Mouse (Mus musculus): ENCODE data around the gene Fgfrl1. TPM values are rescaled to one million over a fixed set of nuclear protein-coding genes. Genes with fewer than 3 reads are reported as not detected.
"Not testable (repeated sequence)": the region's sequence is repeated elsewhere in the genome, so short reads cannot be mapped to it uniquely, and the experiment has no call there.

Fgfrl1 gene
- polyA plus RNA-seq, 1 experiment: 35.3 TPM

DNA sequence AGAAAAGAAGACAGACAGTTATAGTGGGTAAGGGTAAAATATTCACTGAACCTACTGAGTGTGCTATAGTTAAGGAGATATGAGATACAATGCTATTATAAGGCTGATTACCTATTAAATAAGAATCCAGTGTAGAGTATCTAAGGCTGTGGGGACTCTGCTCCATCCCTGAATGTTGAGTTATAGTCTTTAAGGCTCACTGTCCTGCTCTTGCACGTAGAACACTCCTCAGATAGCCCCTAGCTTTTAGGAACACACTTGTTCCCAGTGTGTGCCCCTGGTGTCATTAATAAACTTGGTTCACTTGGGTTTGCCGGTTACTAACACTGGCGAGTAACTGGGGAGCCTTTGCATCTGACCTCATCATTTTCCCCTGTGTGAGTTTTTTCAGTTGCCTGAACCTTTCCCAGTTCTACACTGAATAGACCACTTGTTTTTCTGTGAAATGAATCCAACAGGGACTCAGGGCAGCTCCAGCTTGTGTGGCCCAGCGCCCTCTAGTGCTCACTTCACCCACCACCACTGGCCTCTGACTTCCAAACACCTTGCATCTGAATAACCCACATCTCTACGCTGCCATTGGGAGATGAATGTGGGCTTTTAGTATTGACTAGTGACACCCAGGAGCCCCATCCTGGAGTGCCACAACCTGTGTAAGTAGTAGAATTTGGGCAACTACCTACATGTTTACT lies 34.5 kb downstream of the Fgfrl1 start:
- no peaks in the 10 kb centered on the region for H3K4me1 ChIP-seq (ENCODE audit: control insufficient read depth, insufficient read depth, low read length)
- TF ChIP-seq POLR2A (IDR thresholded peaks at IDR 0.05; ENCODE audit: extremely low read depth, insufficient read depth, low read length): no peak
- TF ChIP-seq CTCF (IDR thresholded peaks at IDR 0.05; ENCODE audit: extremely low read depth, insufficient read depth, low read length): peak; percentile 66

DNA sequence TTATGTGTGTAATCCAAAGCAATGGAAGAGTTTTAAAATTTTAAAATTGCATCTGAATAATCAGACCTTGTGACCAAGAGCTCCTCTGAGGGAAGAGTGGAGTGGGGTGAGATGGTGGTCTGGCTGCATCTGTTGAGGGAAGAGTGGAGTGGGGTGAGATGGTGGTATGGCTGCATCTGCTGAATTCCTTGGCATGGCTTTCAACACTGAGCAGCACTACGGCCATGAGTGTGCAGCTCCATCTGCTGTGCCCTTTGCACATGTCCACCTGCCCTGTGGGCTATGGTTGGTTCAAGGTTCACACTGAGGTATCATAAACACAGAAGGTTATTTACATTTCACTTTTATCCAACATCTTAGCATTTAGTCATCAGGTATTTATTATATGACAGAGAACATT lies 35.2 kb downstream of the Fgfrl1 start:
- TF ChIP-seq CTCF (IDR thresholded peaks at IDR 0.05; ENCODE audit: extremely low read depth, insufficient read depth, low read length) (no peak), POLR2A (IDR thresholded peaks at IDR 0.05; ENCODE audit: extremely low read depth, insufficient read depth, low read length) (no peak)
- Histone ChIP-seq H3K4me1 (ENCODE audit: control insufficient read depth, insufficient read depth, low read length) (no peaks in the 10 kb centered on the region), H3K4me3 (ENCODE audit: insufficient read depth, low read length) (no peak overlapping the region), H3K27ac (ENCODE audit: insufficient read depth, low read length) (no peak overlapping the region)

More for the DNA sequence above, 34.5 kb downstream of the Fgfrl1 start:
- H3K27ac ChIP-seq (ENCODE audit: insufficient read depth, low read length): no peak overlapping the region
- no peak overlapping the region for H3K4me3 ChIP-seq (ENCODE audit: insufficient read depth, low read length)

DNA sequence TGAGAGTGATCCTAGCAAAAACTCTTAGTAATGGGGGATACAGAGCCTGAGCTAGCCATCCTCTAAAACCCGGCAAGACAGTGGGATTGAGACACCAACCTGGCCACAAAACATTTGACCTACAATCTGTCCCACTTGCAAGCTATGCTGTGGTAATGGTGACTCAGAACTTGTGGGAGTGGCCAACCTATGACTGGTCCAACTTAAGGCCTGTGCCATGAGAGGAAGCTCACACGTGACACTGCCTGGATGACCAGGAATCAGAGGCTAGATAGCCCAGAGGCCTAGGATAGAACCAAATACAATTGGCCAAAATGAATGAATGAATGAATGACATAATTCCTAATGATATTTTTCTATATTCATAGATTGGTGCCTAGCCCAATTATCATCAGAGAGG lies 49.7 kb downstream of the Fgfrl1 start:
- TF ChIP-seq POLR2A (IDR thresholded peaks at IDR 0.05; ENCODE audit: extremely low read depth, insufficient read depth, low read length) (no peak), CTCF (IDR thresholded peaks at IDR 0.05; ENCODE audit: extremely low read depth, insufficient read depth, low read length) (no peak)
- Histone ChIP-seq H3K27ac (ENCODE audit: insufficient read depth, low read length) (no peak overlapping the region), H3K4me1 (ENCODE audit: control insufficient read depth, insufficient read depth, low read length) (no peaks in the 10 kb centered on the region), H3K4me3 (ENCODE audit: insufficient read depth, low read length) (no peak overlapping the region)

DNA sequence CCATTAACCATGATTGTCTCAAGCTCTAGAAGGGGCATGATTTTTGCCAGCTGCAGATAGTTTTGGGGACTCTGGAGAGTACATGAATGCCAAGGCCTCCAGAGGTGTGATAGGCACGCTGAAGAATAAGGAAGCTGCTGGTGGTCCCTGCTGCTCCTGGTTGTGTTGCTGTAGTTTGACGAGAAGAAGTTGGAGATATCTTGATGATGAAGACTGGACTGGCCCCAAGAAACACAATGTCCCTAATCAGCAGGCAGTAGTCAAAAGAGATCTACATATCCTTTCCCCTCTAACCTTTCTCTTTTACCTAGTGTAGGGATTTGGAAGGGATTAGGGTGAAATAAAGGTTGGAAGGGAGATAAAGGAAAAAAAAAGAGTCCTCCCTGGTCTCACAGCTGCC lies 50.4 kb downstream of the Fgfrl1 start:
- TF ChIP-seq CTCF (IDR thresholded peaks at IDR 0.05; ENCODE audit: extremely low read depth, insufficient read depth, low read length) (no peak), POLR2A (IDR thresholded peaks at IDR 0.05; ENCODE audit: extremely low read depth, insufficient read depth, low read length) (no peak)
- H3K4me1 ChIP-seq (ENCODE audit: control insufficient read depth, insufficient read depth, low read length): no peaks in the 10 kb centered on the region
- no peak overlapping the region for H3K27ac ChIP-seq (ENCODE audit: insufficient read depth, low read length)
- no peak overlapping the region for H3K4me3 ChIP-seq (ENCODE audit: insufficient read depth, low read length)

DNA sequence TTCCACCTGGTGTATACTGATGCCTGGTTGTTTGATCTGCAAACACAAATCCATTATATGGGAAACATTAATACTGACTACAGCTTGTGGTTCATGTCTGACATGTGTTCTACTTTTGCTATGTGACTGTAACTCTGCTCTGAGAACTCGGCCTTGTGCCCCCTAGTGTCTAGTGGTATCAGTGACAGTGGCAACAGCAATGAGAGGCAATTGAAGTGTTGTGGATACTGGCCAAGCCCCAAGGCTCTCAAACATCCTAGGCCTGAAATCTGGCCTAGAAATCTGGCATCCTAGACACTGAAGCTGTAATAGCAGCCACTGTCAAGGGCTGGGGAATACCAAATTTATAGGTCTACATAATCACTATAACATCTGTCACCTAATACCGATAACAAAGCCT lies 51.7 kb downstream of the Fgfrl1 start:
- Histone ChIP-seq H3K27ac (ENCODE audit: insufficient read depth, low read length) (no peak overlapping the region), H3K4me3 (ENCODE audit: insufficient read depth, low read length) (no peak overlapping the region), H3K4me1 (ENCODE audit: control insufficient read depth, insufficient read depth, low read length) (no peaks in the 10 kb centered on the region)
- TF ChIP-seq CTCF (IDR thresholded peaks at IDR 0.05; ENCODE audit: extremely low read depth, insufficient read depth, low read length) (no peak), POLR2A (IDR thresholded peaks at IDR 0.05; ENCODE audit: extremely low read depth, insufficient read depth, low read length) (no peak)

DNA sequence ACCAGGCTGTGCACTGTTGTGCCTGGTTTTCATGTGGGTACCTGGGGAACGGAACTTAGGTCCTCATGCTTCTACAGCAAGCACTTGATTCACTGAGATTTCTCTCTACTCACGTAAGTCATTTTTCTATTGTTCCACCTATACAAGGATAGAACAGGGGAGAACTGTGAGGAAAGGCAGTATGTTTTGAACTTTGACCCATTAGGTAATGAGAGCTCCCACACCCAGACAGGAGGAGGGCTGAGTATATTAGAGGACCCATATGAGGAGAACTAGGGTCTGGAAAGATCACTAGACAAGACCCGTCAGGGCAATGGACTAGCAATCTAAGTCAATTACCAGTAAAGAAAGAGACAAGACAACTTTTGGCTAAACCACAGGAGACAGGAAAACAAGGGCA lies 52.4 kb downstream of the Fgfrl1 start:
- H3K4me1 ChIP-seq (ENCODE audit: control insufficient read depth, insufficient read depth, low read length): no peaks in the 10 kb centered on the region
- H3K4me3 ChIP-seq (ENCODE audit: insufficient read depth, low read length): no peak overlapping the region
- no peak overlapping the region for H3K27ac ChIP-seq (ENCODE audit: insufficient read depth, low read length)
- TF ChIP-seq POLR2A (IDR thresholded peaks at IDR 0.05; ENCODE audit: extremely low read depth, insufficient read depth, low read length) (no peak), CTCF (IDR thresholded peaks at IDR 0.05; ENCODE audit: extremely low read depth, insufficient read depth, low read length) (no peak)

DNA sequence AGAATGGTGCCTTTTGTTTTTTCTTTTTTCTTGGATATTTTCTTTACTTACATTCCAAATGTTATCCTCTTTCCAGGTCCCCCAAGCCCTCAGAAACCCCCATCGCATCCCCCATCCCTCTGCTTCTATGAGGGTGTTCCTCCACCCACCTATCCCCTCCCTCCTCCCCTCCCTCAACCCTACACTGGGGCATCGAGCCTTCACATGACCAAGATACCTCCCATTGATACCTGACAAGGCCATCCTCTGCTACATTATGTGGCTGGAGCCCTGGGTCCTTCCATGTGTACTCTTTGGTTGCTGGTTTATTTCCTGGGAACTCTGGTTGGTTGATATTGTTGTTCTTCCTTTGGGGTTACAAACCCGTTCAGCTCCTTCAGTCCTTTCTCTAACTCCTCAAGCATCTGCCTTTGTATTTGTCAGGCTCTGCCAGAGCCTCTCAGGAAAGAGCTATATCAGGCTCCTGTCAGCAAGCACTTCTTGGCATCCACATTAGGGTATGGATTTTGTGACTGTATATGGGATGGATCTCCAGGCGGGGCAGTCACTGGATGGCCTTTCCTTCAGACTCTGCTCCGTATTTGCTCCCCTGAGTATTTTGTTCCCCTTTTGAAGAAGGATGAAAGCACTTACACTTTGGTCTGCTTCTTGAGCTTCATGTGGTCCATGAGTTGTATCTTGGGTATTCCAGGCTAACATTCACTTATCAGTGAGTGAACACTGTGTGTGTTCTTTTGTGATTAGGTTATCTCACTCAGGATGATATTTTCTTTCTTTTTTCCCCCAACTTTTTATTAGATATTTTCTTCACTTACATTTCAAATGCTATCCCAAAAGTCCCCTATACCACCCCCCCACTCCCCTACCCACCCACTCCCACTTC lies 58.4 kb downstream of the Fgfrl1 start:
- no peak overlapping the region for H3K27ac ChIP-seq (ENCODE audit: insufficient read depth, low read length)
- no peaks in the 10 kb centered on the region for H3K4me1 ChIP-seq (ENCODE audit: control insufficient read depth, insufficient read depth, low read length)
- no peak overlapping the region for H3K4me3 ChIP-seq (ENCODE audit: insufficient read depth, low read length)
- TF ChIP-seq CTCF (IDR thresholded peaks at IDR 0.05; ENCODE audit: extremely low read depth, insufficient read depth, low read length) (no peak), POLR2A (IDR thresholded peaks at IDR 0.05; ENCODE audit: extremely low read depth, insufficient read depth, low read length) (no peak)

DNA sequence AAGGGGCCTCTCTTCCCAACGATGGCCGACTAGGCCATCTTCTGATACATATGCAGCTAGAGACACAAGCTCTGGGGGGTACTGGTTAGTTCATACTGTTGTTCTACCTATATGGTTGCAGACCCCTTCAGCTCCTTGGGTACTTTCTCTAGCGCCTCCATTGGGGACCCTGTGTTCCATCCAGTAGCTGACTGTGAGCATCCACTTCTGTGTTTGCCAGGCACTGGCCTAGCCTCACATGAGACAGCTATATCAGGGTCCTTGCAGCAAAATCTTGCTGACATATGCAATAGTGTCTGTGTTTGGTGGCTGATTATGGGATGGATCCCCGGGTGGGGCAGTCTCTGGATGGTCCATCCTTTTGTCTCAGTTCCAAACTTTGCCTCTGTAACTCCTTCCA lies 59.1 kb downstream of the Fgfrl1 start:
- H3K4me1 ChIP-seq (ENCODE audit: control insufficient read depth, insufficient read depth, low read length); H3K27ac ChIP-seq (ENCODE audit: insufficient read depth, low read length); H3K4me3 ChIP-seq (ENCODE audit: insufficient read depth, low read length): not testable (repeated sequence)

Other genes starting within 250 kb of the Fgfrl1 start
- 1.1 TPM in 2 replicates for gene Mfsd7a, start 243.5 kb upstream of the Fgfrl1 start, polyA plus RNA-seq (2012; rRNA removed)
- gene Pcgf3, start 231.2 kb upstream of the Fgfrl1 start, polyA plus RNA-seq (2012; rRNA removed): 17.1 and 18.0 TPM in 2 replicates
- 339 and 354 TPM in 2 replicates for gene Cplx1, start 142.4 kb upstream of the Fgfrl1 start, polyA plus RNA-seq (2012; rRNA removed)
- 84.9 and 86.8 TPM in 2 replicates for gene Gak, start 62.6 kb upstream of the Fgfrl1 start, polyA plus RNA-seq (2012; rRNA removed)
- 62.8 and 67.4 TPM in 2 replicates for gene Tmem175, start 62.6 kb upstream of the Fgfrl1 start, polyA plus RNA-seq (2012; rRNA removed)
- 24.0 and 29.1 TPM in 2 replicates for gene Idua, start 32.1 kb upstream of the Fgfrl1 start, polyA plus RNA-seq (2012; rRNA removed)
- 54.6 and 58.7 TPM in 2 replicates for gene Dgkq, start 22.7 kb upstream of the Fgfrl1 start, polyA plus RNA-seq (2012; rRNA removed)
- 1.2 and 1.4 TPM in 2 replicates for gene Slc26a1, start 16.8 kb upstream of the Fgfrl1 start, polyA plus RNA-seq (2012; rRNA removed)
- gene Rnf212, start 82.6 kb downstream of the Fgfrl1 start, polyA plus RNA-seq (2012; rRNA removed): not detected in 2 replicates
- gene Tmed11, start 103.0 kb downstream of the Fgfrl1 start, polyA plus RNA-seq (2012; rRNA removed): not detected in 2 replicates
- not detected in 2 replicates for gene Vmn2r8, start 116.5 kb downstream of the Fgfrl1 start, polyA plus RNA-seq (2012; rRNA removed)
- gene Vmn2r9, start 160.2 kb downstream of the Fgfrl1 start, polyA plus RNA-seq (2012; rRNA removed): not detected in 2 replicates